Mouse (Mus musculus): ENCODE results near the gene Ddx55.
A peak's percentile ranks its signal among the peaks of the same experiment; 100 is the strongest.
"Not testable (repeated sequence)": the region's sequence is repeated elsewhere in the genome, so short reads cannot be mapped to it uniquely, and the experiment has no call there.

The Ddx55 gene

GRCm38 (mm10) chr5:124538813-124539792 lies 13.6 kb upstream of the Ddx55 start:
- no peak for DNase-seq (ENCODE audit: extremely low spot score, low spot score)

- DNase-seq (ENCODE audit: extremely low spot score, low spot score): no peak
Observed at GRCm38 (mm10) chr5:124539905-124540304, 12.8 kb upstream of the Ddx55 start.

- peak; percentile 92 for DNase-seq (ENCODE audit: extremely low spot score, low spot score)
Observed at GRCm38 (mm10) chr5:124540383-124540786, 12.3 kb upstream of the Ddx55 start, which contains the start of gene Tmed2. Gene Tmed2 (plus strand): TSS chr5:124540695.

- peak; percentile 58 for DNase-seq (ENCODE audit: extremely low spot score, low spot score)
Observed at GRCm38 (mm10) chr5:124540905-124541601, 11.6 kb upstream of the Ddx55 start.

GRCm38 (mm10) chr5:124541602-124541973 lies 11.1 kb upstream of the Ddx55 start:
- DNase-seq (ENCODE audit: extremely low spot score, low spot score): no peak

GRCm38 (mm10) chr5:124550737-124551136 lies 1.9 kb upstream of the Ddx55 start:
- not testable (repeated sequence) for DNase-seq (ENCODE audit: extremely low spot score, low spot score)

- DNase-seq (ENCODE audit: extremely low spot score, low spot score): not testable (repeated sequence)
Observed at GRCm38 (mm10) chr5:124551349-124552093, 1.1 kb upstream of the Ddx55 start.

GRCm38 (mm10) chr5:124552094-124552472 lies 581 bp upstream of the Ddx55 start:
- DNase-seq (ENCODE audit: extremely low spot score, low spot score): no peak

GRCm38 (mm10) chr5:124553607-124554006 lies 943 bp downstream of the Ddx55 start:
- DNase-seq (ENCODE audit: extremely low spot score, low spot score): no peak

- DNase-seq (ENCODE audit: extremely low spot score, low spot score): no peak
Observed at GRCm38 (mm10) chr5:124555145-124555544, 2.5 kb downstream of the Ddx55 start.

- DNase-seq (ENCODE audit: extremely low spot score, low spot score): no peak
Observed at GRCm38 (mm10) chr5:124571068-124571467, 18.4 kb downstream of the Ddx55 start.

GRCm38 (mm10) chr5:124575467-124575866 lies 22.8 kb downstream of the Ddx55 start:
- DNase-seq (ENCODE audit: extremely low spot score, low spot score): no peak

- peak; percentile 93 for DNase-seq (ENCODE audit: extremely low spot score, low spot score)
Observed at GRCm38 (mm10) chr5:124578633-124579317, 26.1 kb downstream of the Ddx55 start, which contains the start of the genes Eif2b1 and Gtf2h3. Gene Eif2b1 (minus strand): TSS chr5:124579131. Gene Gtf2h3 (plus strand): TSS chr5:124579140.

GRCm38 (mm10) chr5:124582515-124582914 lies 29.9 kb downstream of the Ddx55 start:
- no peak for DNase-seq (ENCODE audit: extremely low spot score, low spot score)

GRCm38 (mm10) chr5:124592768-124593167 lies 40.1 kb downstream of the Ddx55 start:
- DNase-seq (ENCODE audit: extremely low spot score, low spot score): no peak

GRCm38 (mm10) chr5:124598224-124599174 lies 45.8 kb downstream of the Ddx55 start:
- peak; percentile 92 for DNase-seq (ENCODE audit: extremely low spot score, low spot score)

- not testable (repeated sequence) for DNase-seq (ENCODE audit: extremely low spot score, low spot score)
Observed at GRCm38 (mm10) chr5:124599726-124600125, 47.1 kb downstream of the Ddx55 start.

GRCm38 (mm10) chr5:124602349-124602748 lies 49.7 kb downstream of the Ddx55 start:
- DNase-seq (ENCODE audit: extremely low spot score, low spot score): peak; percentile 57

- DNase-seq (ENCODE audit: extremely low spot score, low spot score): no peak
Observed at GRCm38 (mm10) chr5:124604296-124604695, 51.6 kb downstream of the Ddx55 start.
